Mouse (Mus musculus) CH12.LX (cell line): ENCODE data around the gene Mbl1. TPM values are rescaled to one million over a fixed set of nuclear protein-coding genes. Genes with fewer than 3 reads are reported as not detected.

ENCODE experiments used
- DNase-seq: peaks from one replicate; pipeline ENCODE4 v3.0.0-alpha.2; 2013; ENCODE audit errors: extremely low read depth
- H3K27ac ChIP-seq: 2 replicates; pipeline ENCODE4 v1.5.1; 2012; ENCODE audit warnings: low read depth, mild to moderate bottlenecking, control low read depth, moderate library complexity; ENCODE audit not compliant: insufficient read depth
- H3K27me3 ChIP-seq: replicated peaks from 2 replicates; pipeline ENCODE3; 2012; ENCODE audit warnings: inconsistent platforms
- H3K36me3 ChIP-seq, 2 experiments: replicated peaks in 1 of 2; 2 replicates each; pipeline versions ENCODE3 to v1.6.1; 2012; ENCODE audit warnings: inconsistent platforms in 1 of 2, low read length in 1 of 2, mild to moderate bottlenecking in 1 of 2, mixed read lengths in 1 of 2, moderate library complexity in 1 of 2; ENCODE audit not compliant: control insufficient read depth in 1 of 2, insufficient read depth in 1 of 2
- H3K4me1 ChIP-seq, 2 experiments: 2 replicates each; pipeline ENCODE4 v1.6.1; 2012; ENCODE audit warnings: inconsistent platforms in 1 of 2, moderate library complexity in 1 of 2; ENCODE audit not compliant: insufficient read depth in 2 of 2, control insufficient read depth in 1 of 2
- H3K4me2 ChIP-seq: 2 replicates; pipeline ENCODE4 v1.6.1; 2012; ENCODE audit warnings: low read depth, mild to moderate bottlenecking, control low read depth; ENCODE audit not compliant: poor library complexity, insufficient read depth, severe bottlenecking
- H3K4me3 ChIP-seq, 3 experiments: fragments of 150-350 bp in 1 of 3; sonication (generic) in 1 of 3; replicated peaks in 1 of 3; 2 replicates each; pipeline versions ENCODE3 to v1.5.1; 2011 to 2012; ENCODE audit warnings: low read depth in 2 of 3, low read length in 2 of 3, mild to moderate bottlenecking in 2 of 3, moderate library complexity in 2 of 3, control low read depth in 1 of 3, improper control_type of control experiment in 1 of 3, inconsistent platforms in 1 of 3, mixed read lengths in 1 of 3; ENCODE audit not compliant: poor library complexity in 1 of 3
- H3K79me2 ChIP-seq: replicated peaks from 2 replicates; pipeline ENCODE4 v1.6.1; 2012; ENCODE audit warnings: mild to moderate bottlenecking, moderate library complexity; ENCODE audit not compliant: control insufficient read depth, poor library complexity, insufficient read depth, severe bottlenecking; ENCODE audit errors: extremely low read depth
- H3K9ac ChIP-seq: 2 replicates; pipeline ENCODE4 v1.6.1; 2012; ENCODE audit warnings: low read depth, mild to moderate bottlenecking, control low read depth, moderate library complexity; ENCODE audit not compliant: insufficient read depth
- H3K9me3 ChIP-seq: replicated peaks from 2 replicates; pipeline ENCODE3; 2012; ENCODE audit warnings: low read length, inconsistent platforms, mixed read lengths
- CTCF ChIP-seq, 2 experiments: IDR thresholded peaks in 1 of 2; conservative IDR thresholded peaks in 1 of 2; 2 replicates each; pipeline ENCODE4 v1.5.1; 2011 to 2012; ENCODE audit warnings: low read depth in 2 of 2, low read length in 2 of 2, improper control_type of control experiment in 1 of 2, inconsistent platforms in 1 of 2, mild to moderate bottlenecking in 1 of 2, moderate library complexity in 1 of 2
- E2F4 ChIP-seq: IDR thresholded peaks from 2 replicates; pipeline ENCODE4 v1.6.1; 2011; ENCODE audit warnings: low read depth, low read length, improper control_type of control experiment; ENCODE audit not compliant: insufficient replicate concordance
- ELF1 ChIP-seq: IDR thresholded peaks from 2 replicates; pipeline ENCODE4 v1.6.1; 2014; ENCODE audit warnings: low read depth, mild to moderate bottlenecking, inconsistent platforms, low read length, improper control_type of control experiment
- GABPA ChIP-seq: IDR thresholded peaks from 2 replicates; pipeline ENCODE4 v1.6.1; 2012; ENCODE audit warnings: low read depth, low read length, improper control_type of control experiment, inconsistent platforms; ENCODE audit not compliant: insufficient replicate concordance
- IRF4 ChIP-seq: IDR thresholded peaks from 2 replicates; pipeline ENCODE4 v1.6.1; 2014; ENCODE audit warnings: low read depth, mild to moderate bottlenecking, inconsistent platforms, low read length, improper control_type of control experiment
- JUND ChIP-seq: conservative IDR thresholded peaks from 2 replicates; pipeline ENCODE4 v1.6.1; 2011; ENCODE audit warnings: low read depth, low read length, improper control_type of control experiment
- KAT2A ChIP-seq: IDR thresholded peaks from 2 replicates; pipeline ENCODE4 v1.6.1; 2012; ENCODE audit warnings: low read length, improper control_type of control experiment, inconsistent platforms; ENCODE audit not compliant: insufficient replicate concordance
- MAFK ChIP-seq: IDR thresholded peaks from 2 replicates; pipeline ENCODE4 v1.6.1; 2011; ENCODE audit warnings: low read length, improper control_type of control experiment; ENCODE audit not compliant: insufficient replicate concordance
- MEF2A ChIP-seq: IDR thresholded peaks from 2 replicates; pipeline ENCODE4 v1.6.1; 2014; ENCODE audit warnings: low read depth, mild to moderate bottlenecking, inconsistent platforms, low read length, improper control_type of control experiment, borderline replicate concordance
- MYC ChIP-seq: IDR thresholded peaks from 2 replicates; pipeline ENCODE4 v1.6.1; 2011; ENCODE audit warnings: low read depth, mild to moderate bottlenecking, improper control_type of control experiment, low read length
- POLR2A ChIP-seq: IDR thresholded peaks from 2 replicates; pipeline ENCODE4 v1.6.1; 2011; ENCODE audit warnings: low read depth, mild to moderate bottlenecking, improper control_type of control experiment, low read length
- POLR2AphosphoS2 ChIP-seq: IDR thresholded peaks from 2 replicates; pipeline ENCODE4 v1.6.1; 2011; ENCODE audit warnings: low read depth, low read length, improper control_type of control experiment
- RAD21 ChIP-seq: IDR thresholded peaks from 2 replicates; pipeline ENCODE4 v1.6.1; 2011; ENCODE audit warnings: low read depth, mild to moderate bottlenecking, low read length, improper control_type of control experiment, moderate library complexity
- SIN3A ChIP-seq: IDR thresholded peaks from 2 replicates; pipeline ENCODE4 v1.6.1; 2012; ENCODE audit warnings: low read length, improper control_type of control experiment, inconsistent platforms
- dilution Hi-C: fragments of 300-500 bp; cut with MboI; formaldehyde crosslinking; loops from 2 replicates; pipeline ENCODE4 v1.14.3; 2020; ENCODE audit warnings: low sequenced_read_pairs; ENCODE audit not compliant: extremely low pct_unique_long_range_greater_than_20kb, extremely low pct_ligation_motif_present
- in situ Hi-C: fragments of 300-500 bp; cut with MboI; formaldehyde crosslinking; loops from 3 replicates; pipeline ENCODE4 v1.14.3; 2019; ENCODE audit warnings: low sequenced_read_pairs, low pct_ligation_motif_present, low pct_unique_long_range_greater_than_20kb, mixed read lengths
- polyA plus RNA-seq: library from polyadenylated mRNA; unstranded; fragments of >175 nt; gene quantifications from 2 replicates; pipeline ENCODE4 v1.2.1, GENCODE M21; 2012; ENCODE audit warnings: low read depth; ENCODE audit not compliant: insufficient read length
- total RNA-seq, 2 experiments: library from RNA; depleted of rRNA; stranded (reverse); fragments of 300-350 nt in 1 of 2; fragments of >200 nt in 1 of 2; gene quantifications; 2 replicates each; pipeline ENCODE4 v1.2.3; 2012 to 2014

Mbl1 gene
- total and polyA plus RNA-seq, 3 experiments: not detected

DNA sequence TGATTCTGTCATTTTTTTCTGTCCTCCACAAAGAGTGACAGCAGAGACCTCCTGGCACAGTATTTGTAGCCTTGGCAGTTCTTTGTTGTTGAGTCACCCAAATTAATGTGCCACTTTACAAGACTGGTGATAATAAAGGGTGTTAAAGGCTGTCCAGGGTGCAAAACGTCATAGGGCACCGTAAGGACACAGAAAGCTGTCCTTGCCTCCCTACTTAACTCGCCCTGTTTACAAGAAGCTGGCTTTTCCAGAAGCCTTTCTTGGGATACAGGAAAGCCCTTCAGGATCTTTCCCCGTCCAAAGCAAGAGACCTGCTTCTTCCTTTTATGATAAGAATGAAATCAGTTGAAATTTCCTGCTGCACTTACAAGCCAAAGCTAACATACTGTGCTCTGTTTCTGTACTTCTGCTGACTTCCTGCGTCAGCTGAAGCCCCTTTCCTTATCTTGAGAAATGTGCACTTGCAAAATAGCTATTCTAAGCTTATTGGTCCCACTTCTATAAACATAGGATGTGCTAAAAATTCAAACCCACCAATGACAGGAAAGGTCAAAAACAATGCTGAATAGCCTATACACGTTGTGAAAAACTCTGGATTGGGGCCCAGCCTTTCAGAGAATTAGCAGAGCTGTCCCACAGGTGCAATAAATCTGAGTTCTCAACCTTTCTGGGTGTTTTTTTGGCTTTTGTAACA, 46.9 kb downstream of the Mbl1 start:
- Histone ChIP-seq H3K36me3 (no peaks in the 10 kb centered on the region), H3K27me3 (no peaks in the 10 kb centered on the region), H3K27ac (no peak overlapping the region), H3K9ac (no peak overlapping the region), H3K4me1 (peaks cover 4 to 17% of the 10 kb centered on the region in 2 experiments; a peak in 2 of 4 replicates), H3K79me2 (no peaks in the 10 kb centered on the region), H3K4me2 (no peak overlapping the region), H3K4me3 (no peak overlapping the region), H3K9me3 (peaks cover 10% of the 10 kb centered on the region)
- DNase-seq: peak; percentile 6
- in situ Hi-C loops (no loop called here), dilution Hi-C loops (no loop called here)
- TF ChIP-seq IRF4: no peak
- TF ChIP-seq CTCF (conservative IDR thresholded peaks at IDR 0.05 in 1 of 2, IDR thresholded peaks at IDR 0.05 in 1 of 2; ENCODE audit: low read depth in 2 of 2, low read length in 2 of 2): no peak
- no peak for TF ChIP-seq GABPA
- TF ChIP-seq MAFK: no peak
- TF ChIP-seq MYC: no peak
- TF ChIP-seq RAD21: no peak
- no peak for TF ChIP-seq JUND
- TF ChIP-seq E2F4: no peak
- no peak for TF ChIP-seq MEF2A
- no peak for TF ChIP-seq KAT2A
- TF ChIP-seq ELF1: no peak
- TF ChIP-seq SIN3A: no peak
- no peak for TF ChIP-seq POLR2A
- TF ChIP-seq POLR2AphosphoS2: no peak

Other genes starting within 250 kb of the Mbl1 start
- 14.9 and 16.1 TPM in 2 replicates for gene Tspan14, start 184.7 kb upstream of the Mbl1 start, total RNA-seq (2012; rRNA removed)
- gene Tspan14, start 184.7 kb upstream of the Mbl1 start, total RNA-seq (2014; rRNA removed): 10.6 and 11.6 TPM in 2 replicates
- gene Tspan14, start 184.7 kb upstream of the Mbl1 start, polyA plus RNA-seq: 17.8 and 19.1 TPM in 2 replicates
- 15.6 and 17.1 TPM in 2 replicates for gene Fam213a, start 137.7 kb upstream of the Mbl1 start, total RNA-seq (2012; rRNA removed)
- gene Fam213a, start 137.7 kb upstream of the Mbl1 start, total RNA-seq (2014; rRNA removed): 11.6 and 12.0 TPM in 2 replicates
- 12.3 and 14.1 TPM in 2 replicates for gene Fam213a, start 137.7 kb upstream of the Mbl1 start, polyA plus RNA-seq
- not detected in 2 replicates for gene Dydc2, start 82.2 kb upstream of the Mbl1 start, total RNA-seq (2012; rRNA removed)
- gene Dydc2, start 82.2 kb upstream of the Mbl1 start, total RNA-seq (2014; rRNA removed): 0.32 TPM in 1 of 2 replicates, not detected in the other
- 0.67 TPM in 1 of 2 replicates, not detected in the other for gene Dydc2, start 82.2 kb upstream of the Mbl1 start, polyA plus RNA-seq
- gene Dydc1, start 78.5 kb upstream of the Mbl1 start, total RNA-seq (2012; rRNA removed): not detected in 2 replicates
- not detected in 2 replicates for gene Dydc1, start 78.5 kb upstream of the Mbl1 start, total RNA-seq (2014; rRNA removed)
- gene Dydc1, start 78.5 kb upstream of the Mbl1 start, polyA plus RNA-seq: not detected in 2 replicates
- gene Mat1a, start 46.4 kb upstream of the Mbl1 start, total RNA-seq (2012; rRNA removed): not detected in 2 replicates
- gene Mat1a, start 46.4 kb upstream of the Mbl1 start, total RNA-seq (2014; rRNA removed): not detected in 2 replicates
- not detected in 2 replicates for gene Mat1a, start 46.4 kb upstream of the Mbl1 start, polyA plus RNA-seq
- not detected in 2 replicates for gene Sftpa1, start 19.7 kb upstream of the Mbl1 start, total RNA-seq (2012; rRNA removed)
- not detected in 2 replicates for gene Sftpa1, start 19.7 kb upstream of the Mbl1 start, total RNA-seq (2014; rRNA removed)
- gene Sftpa1, start 19.7 kb upstream of the Mbl1 start, polyA plus RNA-seq: not detected in 2 replicates
- not detected in 2 replicates for gene Sftpd, start 33.7 kb downstream of the Mbl1 start, total RNA-seq (2012; rRNA removed)
- gene Sftpd, start 33.7 kb downstream of the Mbl1 start, total RNA-seq (2014; rRNA removed): not detected in 2 replicates
- not detected in 2 replicates for gene Sftpd, start 33.7 kb downstream of the Mbl1 start, polyA plus RNA-seq
- gene Gm2832, start 127.3 kb downstream of the Mbl1 start, total RNA-seq (2012; rRNA removed): not detected in 2 replicates
- 0.18 TPM in 1 of 2 replicates, not detected in the other for gene Gm2832, start 127.3 kb downstream of the Mbl1 start, total RNA-seq (2014; rRNA removed)
- gene Gm2832, start 127.3 kb downstream of the Mbl1 start, polyA plus RNA-seq: not detected in 2 replicates
- gene Gm5798, start 197.2 kb downstream of the Mbl1 start, total RNA-seq (2012; rRNA removed): not detected in 2 replicates
- not detected in 2 replicates for gene Gm5798, start 197.2 kb downstream of the Mbl1 start, total RNA-seq (2014; rRNA removed)
- gene Gm5798, start 197.2 kb downstream of the Mbl1 start, polyA plus RNA-seq: not detected in 2 replicates
- gene Gm7945, start 234.9 kb downstream of the Mbl1 start, total RNA-seq (2012; rRNA removed): not detected in 2 replicates
- gene Gm7945, start 234.9 kb downstream of the Mbl1 start, total RNA-seq (2014; rRNA removed): not detected in 2 replicates
- not detected in 2 replicates for gene Gm7945, start 234.9 kb downstream of the Mbl1 start, polyA plus RNA-seq